Mouse (Mus musculus) lung, postnatal 0 days (tissue): ENCODE measurements around the gene Syt14. TPM values are rescaled to one million over a fixed set of nuclear protein-coding genes. Genes with fewer than 3 reads are reported as not detected.

Experiments
- ATAC-seq: fragments of 200-750 bp; cut with Nextera tagmentation; 2 replicates; pipeline ENCODE4 v1.8.0; 2017; ENCODE audit warnings: moderate library complexity
- DNase-seq: peaks from one replicate; pipeline ENCODE4 v3.0.0-alpha.2; 2016; ENCODE audit warnings: low spot score
- H3K27ac ChIP-seq: fragments of 300-500 bp; sonication (generic); 2 replicates; pipeline ENCODE4 v1.5.1; 2014; ENCODE audit warnings: antibody characterized with exemption, mild to moderate bottlenecking, low read length, mixed read lengths
- H3K27me3 ChIP-seq: fragments of 300-500 bp; sonication (generic); replicated peaks from 2 replicates; pipeline ENCODE4 v1.6.1; 2014; ENCODE audit warnings: low read length, mixed read lengths; ENCODE audit not compliant: insufficient read depth
- H3K36me3 ChIP-seq: fragments of 300-500 bp; sonication (generic); 2 replicates; pipeline ENCODE4 v1.6.1; 2014; ENCODE audit warnings: low read length, mixed read lengths; ENCODE audit not compliant: insufficient read depth
- H3K4me1 ChIP-seq: fragments of 300-500 bp; sonication (generic); 2 replicates; pipeline ENCODE4 v1.6.1; 2014; ENCODE audit warnings: antibody characterized with exemption, low read depth, low read length, mixed read lengths; ENCODE audit not compliant: insufficient read depth
- H3K4me2 ChIP-seq: fragments of 300-500 bp; sonication (generic); replicated peaks from 2 replicates; pipeline ENCODE4 v1.6.1; 2014; ENCODE audit warnings: low read depth, mild to moderate bottlenecking, low read length, moderate library complexity, mixed read lengths
- H3K4me3 ChIP-seq: fragments of 300-500 bp; sonication (generic); 2 replicates; pipeline ENCODE4 v1.5.1; 2014; ENCODE audit warnings: low read depth, low read length
- H3K9ac ChIP-seq: fragments of 300-500 bp; sonication (generic); replicated peaks from 2 replicates; pipeline ENCODE4 v1.6.1; 2014; ENCODE audit warnings: low read depth, mild to moderate bottlenecking
- H3K9me3 ChIP-seq: fragments of 300-500 bp; sonication (generic); 2 replicates; pipeline ENCODE4 v1.6.1; 2016; ENCODE audit warnings: low read length, mixed read lengths
- CTCF ChIP-seq: IDR thresholded peaks from 2 replicates; pipeline ENCODE4 v1.5.1; 2016; ENCODE audit warnings: antibody characterized with exemption, mild to moderate bottlenecking
- EP300 ChIP-seq: IDR thresholded peaks from 2 replicates; pipeline ENCODE4 v1.6.1; 2016; ENCODE audit warnings: antibody characterized with exemption, mild to moderate bottlenecking, control low read depth
- WGBS: fragments of 180-500 bp; shearing (Covaris S2); extraction: QIAGEN DNeasy Blood & Tissue Kit; methylation state at CpG from one replicate; pipeline ENCODE4 v1.1.7; 2014; 5-methylcytosine and 5-hydroxymethylcytosine counted together
- polyA plus RNA-seq: library from polyadenylated mRNA; unstranded; fragments of >200 nt; fragmentation: Nextera tagmentation; extraction: Ambion mirVana; gene quantifications from 2 replicates; pipeline ENCODE4 v1.2.1, GENCODE M21; 2015

The Syt14 gene
- polyA plus RNA-seq, 1 experiment from 2014 or later, result 0.18 TPM

- no peak overlapping the region for H3K4me3 ChIP-seq
These were observed 123.4 kb downstream of the Syt14 start for GRCm38 (mm10) chr1:192912101-192912728.

GRCm38 (mm10) chr1:192901516-192901915, 134.1 kb downstream of the Syt14 start:
- no peak for TF ChIP-seq CTCF
- TF ChIP-seq EP300, result no peak
- Histone ChIP-seq H3K4me1 (no peaks in the 10 kb centered on the region), H3K9me3 (no peaks in the 10 kb centered on the region), H3K36me3 (no peaks in the 10 kb centered on the region), H3K4me2 (no peak overlapping the region), H3K27me3 (no peaks in the 10 kb centered on the region), H3K9ac (no peak overlapping the region), H3K27ac (no peak overlapping the region), H3K4me3 (no peak overlapping the region)
- WGBS, result 31% methylated on average over 2 of the region's 2 CpGs
- ATAC-seq, result no peak
- no peak for DNase-seq

More at GRCm38 (mm10) chr1:192912101-192912728, 123.4 kb downstream of the Syt14 start:
- no peaks in the 10 kb centered on the region for H3K4me1 ChIP-seq
- no peaks in the 10 kb centered on the region for H3K9me3 ChIP-seq
- no peaks in the 10 kb centered on the region for H3K27me3 ChIP-seq
- H3K9ac ChIP-seq, result no peak overlapping the region
- 59% methylated on average over 3 of the region's 3 CpGs for WGBS
- H3K27ac ChIP-seq, result no peak overlapping the region
- ATAC-seq, result no peak
- H3K4me2 ChIP-seq, result no peak overlapping the region
- H3K36me3 ChIP-seq, result no peaks in the 10 kb centered on the region
- peak; percentile 42 for DNase-seq
- TF ChIP-seq EP300, result no peak
- TF ChIP-seq CTCF, result peak; percentile 35

- H3K9ac ChIP-seq, result no peak overlapping the region
- no peaks in the 10 kb centered on the region for H3K27me3 ChIP-seq
- TF ChIP-seq CTCF (no peak), EP300 (no peak)
- ATAC-seq (no peak), DNase-seq (no peak)
- H3K4me2 ChIP-seq, result no peak overlapping the region
- no peaks in the 10 kb centered on the region for H3K36me3 ChIP-seq
- H3K4me3 ChIP-seq, result no peak overlapping the region
- no peak overlapping the region for H3K27ac ChIP-seq
- 36% methylated on average over 3 of the region's 3 CpGs for WGBS
- no peaks in the 10 kb centered on the region for H3K9me3 ChIP-seq
- H3K4me1 ChIP-seq, result no peaks in the 10 kb centered on the region
These were observed 134.7 kb downstream of the Syt14 start for GRCm38 (mm10) chr1:192900913-192901312.

GRCm38 (mm10) chr1:192898742-192899141, 136.8 kb downstream of the Syt14 start:
- 50% methylated on average over 2 of the region's 2 CpGs for WGBS
- no peaks in the 10 kb centered on the region for H3K9me3 ChIP-seq
- no peak overlapping the region for H3K27ac ChIP-seq
- no peak overlapping the region for H3K4me3 ChIP-seq
- ATAC-seq (no peak), DNase-seq (no peak)
- no peaks in the 10 kb centered on the region for H3K27me3 ChIP-seq
- H3K4me1 ChIP-seq, result no peaks in the 10 kb centered on the region
- H3K36me3 ChIP-seq, result no peaks in the 10 kb centered on the region
- H3K9ac ChIP-seq, result no peak overlapping the region
- no peak for TF ChIP-seq CTCF
- no peak for TF ChIP-seq EP300
- no peak overlapping the region for H3K4me2 ChIP-seq

GRCm38 (mm10) chr1:192897218-192897617, 138.4 kb downstream of the Syt14 start:
- Histone ChIP-seq H3K9me3 (no peaks in the 10 kb centered on the region), H3K4me3 (no peak overlapping the region), H3K4me2 (0 out of 2 replicates have a peak overlapping the region, but pooled peaks have one; percentile 17), H3K27me3 (no peaks in the 10 kb centered on the region), H3K36me3 (no peaks in the 10 kb centered on the region), H3K9ac (no peak overlapping the region), H3K27ac (no peak overlapping the region), H3K4me1 (no peaks in the 10 kb centered on the region)
- ATAC-seq (peak; percentile 89), DNase-seq (peak; percentile 71)
- peak; percentile 56 for TF ChIP-seq CTCF
- no peak for TF ChIP-seq EP300
- 38% methylated on average over 10 of the region's 10 CpGs for WGBS

- H3K4me3 ChIP-seq, result no peak overlapping the region
- 95% methylated on average over 3 of the region's 3 CpGs for WGBS
- DNase-seq, result no peak
- no peaks in the 10 kb centered on the region for H3K27me3 ChIP-seq
- ATAC-seq, result no peak
- H3K36me3 ChIP-seq, result no peaks in the 10 kb centered on the region
- no peak overlapping the region for H3K4me2 ChIP-seq
- TF ChIP-seq EP300 (no peak), CTCF (no peak)
- no peaks in the 10 kb centered on the region for H3K4me1 ChIP-seq
- no peak overlapping the region for H3K27ac ChIP-seq
- H3K9me3 ChIP-seq, result no peaks in the 10 kb centered on the region
- H3K9ac ChIP-seq, result no peak overlapping the region
These were observed 139.5 kb downstream of the Syt14 start for GRCm38 (mm10) chr1:192896076-192896475.

GRCm38 (mm10) chr1:192890716-192891115, 144.9 kb downstream of the Syt14 start:
- 54% methylated on average over 3 of the region's 3 CpGs for WGBS

More at GRCm38 (mm10) chr1:192890716-192891115, 144.9 kb downstream of the Syt14 start:
- ATAC-seq (no peak; the same call in 1 of the 2 replicates), DNase-seq (peak; percentile 31)
- Histone ChIP-seq H3K4me3 (no peak overlapping the region), H3K4me1 (no peaks in the 10 kb centered on the region), H3K27ac (no peak overlapping the region), H3K4me2 (no peak overlapping the region), H3K9ac (no peak overlapping the region), H3K27me3 (no peaks in the 10 kb centered on the region), H3K36me3 (no peaks in the 10 kb centered on the region), H3K9me3 (no peaks in the 10 kb centered on the region)
- TF ChIP-seq CTCF, result no peak
- no peak for TF ChIP-seq EP300
